Mouse (Mus musculus): ENCODE measurements around the gene Vipr2. TPM values are rescaled to one million over a fixed set of nuclear protein-coding genes. Genes with fewer than 3 reads are reported as not detected.

Vipr2 gene
- polyA plus RNA-seq, 1 experiment from 2014 or later = 5.3 TPM

- Histone ChIP-seq H3K9me3 (ENCODE audit: control insufficient read depth, low read length) (no peaks in the 10 kb centered on the region), H3K27me3 (replicated peaks; ENCODE audit: control insufficient read depth, insufficient read depth, low read length) (no peaks in the 10 kb centered on the region), H3K4me2 (ENCODE audit: low read length) (no peak overlapping the region), H3K4me3 (ENCODE audit: low read depth, low read length) (no peak overlapping the region), H3K27ac (ENCODE audit: low read depth) (no peak overlapping the region), H3K36me3 (ENCODE audit: control insufficient read depth, insufficient read depth, low read length) (no peaks in the 10 kb centered on the region), H3K4me1 (replicated peaks; ENCODE audit: control insufficient read depth, insufficient read depth, low read length) (no peaks in the 10 kb centered on the region), H3K9ac (ENCODE audit: low read length) (no peak overlapping the region)
- ATAC-seq (replicated peaks; ENCODE audit: low FRiP score, low TSS enrichment, low read depth) = no peak
- 78% methylated on average over 7 of the region's 7 CpGs for WGBS
- no peak for DNase-seq (ENCODE audit: low spot score)
These were observed 61.0 kb downstream of the Vipr2 start for GRCm38 (mm10) chr12:116138322-116139205.

DNA sequence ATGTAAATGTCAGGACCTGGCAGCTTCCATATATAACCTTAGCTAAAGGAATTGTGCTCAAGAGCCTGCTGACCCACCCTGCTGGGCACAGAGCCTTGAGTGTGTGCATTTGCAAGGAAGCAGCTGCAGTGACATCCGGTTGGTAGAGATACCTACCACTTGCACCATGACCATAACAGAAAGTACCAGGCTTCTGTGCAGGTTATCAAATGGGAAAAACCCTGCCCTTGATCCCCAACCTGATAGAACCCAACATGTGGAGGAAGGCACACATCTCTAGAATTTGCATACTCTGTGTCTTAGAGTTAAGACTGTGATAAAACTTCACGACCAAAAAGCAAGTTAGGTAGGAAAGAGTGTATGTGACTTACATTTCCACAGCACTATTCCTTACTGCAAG lies 63.1 kb downstream of the Vipr2 start:
- Histone ChIP-seq H3K9ac (ENCODE audit: low read length) (no peak overlapping the region), H3K27me3 (replicated peaks; ENCODE audit: control insufficient read depth, insufficient read depth, low read length) (no peaks in the 10 kb centered on the region), H3K4me3 (ENCODE audit: low read depth, low read length) (no peak overlapping the region), H3K9me3 (ENCODE audit: control insufficient read depth, low read length) (no peaks in the 10 kb centered on the region), H3K36me3 (ENCODE audit: control insufficient read depth, insufficient read depth, low read length) (no peaks in the 10 kb centered on the region), H3K4me1 (replicated peaks; ENCODE audit: control insufficient read depth, insufficient read depth, low read length) (no peaks in the 10 kb centered on the region), H3K4me2 (ENCODE audit: low read length) (no peak overlapping the region), H3K27ac (ENCODE audit: low read depth) (no peak overlapping the region)
- WGBS = 82% methylated on average over 2 of the region's 2 CpGs
- DNase-seq (ENCODE audit: low spot score) (no peak), ATAC-seq (replicated peaks; ENCODE audit: low FRiP score, low TSS enrichment, low read depth) (no peak)

DNA sequence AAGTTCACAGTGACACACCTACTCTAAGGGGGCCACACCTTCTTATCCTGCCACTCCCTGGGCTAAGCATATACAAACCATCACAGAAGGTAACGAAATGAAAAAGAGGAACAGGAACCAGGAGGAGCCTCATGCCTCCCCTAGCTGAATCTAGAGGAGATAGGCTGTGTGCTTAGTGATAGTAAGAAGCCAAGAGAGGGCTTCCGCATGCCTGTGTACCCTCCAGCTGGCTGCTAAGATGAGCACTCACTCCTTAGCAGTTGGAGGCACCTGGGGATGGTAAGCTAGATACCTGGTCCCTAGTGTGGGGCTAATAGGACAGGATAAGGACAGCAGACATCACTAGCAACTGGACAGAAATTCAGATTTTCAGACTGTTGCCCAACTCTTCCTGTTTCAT lies 64.3 kb downstream of the Vipr2 start:
- ATAC-seq (replicated peaks; ENCODE audit: low FRiP score, low TSS enrichment, low read depth) = no peak
- Histone ChIP-seq H3K27ac (ENCODE audit: low read depth) (no peak overlapping the region), H3K4me2 (ENCODE audit: low read length) (no peak overlapping the region), H3K9ac (ENCODE audit: low read length) (no peak overlapping the region), H3K36me3 (ENCODE audit: control insufficient read depth, insufficient read depth, low read length) (no peaks in the 10 kb centered on the region), H3K4me1 (replicated peaks; ENCODE audit: control insufficient read depth, insufficient read depth, low read length) (no peaks in the 10 kb centered on the region), H3K4me3 (ENCODE audit: low read depth, low read length) (no peak overlapping the region), H3K9me3 (ENCODE audit: control insufficient read depth, low read length) (no peaks in the 10 kb centered on the region), H3K27me3 (replicated peaks; ENCODE audit: control insufficient read depth, insufficient read depth, low read length) (no peaks in the 10 kb centered on the region)
- 88% methylated on average over 2 of the region's 2 CpGs for WGBS
- no peak for DNase-seq (ENCODE audit: low spot score)

- 79% methylated on average over 3 of the region's 3 CpGs for WGBS
- ATAC-seq (replicated peaks; ENCODE audit: low FRiP score, low TSS enrichment, low read depth) = no peak
- no peak overlapping the region for H3K4me2 ChIP-seq (ENCODE audit: low read length)
- no peak overlapping the region for H3K9ac ChIP-seq (ENCODE audit: low read length)
- H3K4me1 ChIP-seq (replicated peaks; ENCODE audit: control insufficient read depth, insufficient read depth, low read length) = no peaks in the 10 kb centered on the region
- DNase-seq (ENCODE audit: low spot score) = no peak
- H3K27ac ChIP-seq (ENCODE audit: low read depth) = no peak overlapping the region
- H3K27me3 ChIP-seq (replicated peaks; ENCODE audit: control insufficient read depth, insufficient read depth, low read length) = no peaks in the 10 kb centered on the region
- no peaks in the 10 kb centered on the region for H3K9me3 ChIP-seq (ENCODE audit: control insufficient read depth, low read length)
- no peak overlapping the region for H3K4me3 ChIP-seq (ENCODE audit: low read depth, low read length)
- H3K36me3 ChIP-seq (ENCODE audit: control insufficient read depth, insufficient read depth, low read length) = no peaks in the 10 kb centered on the region
These were observed 64.9 kb downstream of the Vipr2 start for GRCm38 (mm10) chr12:116142464-116142863.

- no peak for DNase-seq (ENCODE audit: low spot score)
- H3K27ac ChIP-seq (ENCODE audit: low read depth) = no peak overlapping the region
- H3K4me2 ChIP-seq (ENCODE audit: low read length) = no peak overlapping the region
- H3K4me3 ChIP-seq (ENCODE audit: low read depth, low read length) = no peak overlapping the region
- ATAC-seq (replicated peaks; ENCODE audit: low FRiP score, low TSS enrichment, low read depth) = no peak
- H3K9ac ChIP-seq (ENCODE audit: low read length) = no peak overlapping the region
- no peaks in the 10 kb centered on the region for H3K9me3 ChIP-seq (ENCODE audit: control insufficient read depth, low read length)
- H3K4me1 ChIP-seq (replicated peaks; ENCODE audit: control insufficient read depth, insufficient read depth, low read length) = no peaks in the 10 kb centered on the region
- H3K36me3 ChIP-seq (ENCODE audit: control insufficient read depth, insufficient read depth, low read length) = no peaks in the 10 kb centered on the region
- WGBS = 57% methylated on average over 5 of the region's 5 CpGs
- no peaks in the 10 kb centered on the region for H3K27me3 ChIP-seq (replicated peaks; ENCODE audit: control insufficient read depth, insufficient read depth, low read length)
These were observed 67.7 kb downstream of the Vipr2 start for GRCm38 (mm10) chr12:116145246-116145645.

GRCm38 (mm10) chr12:116145686-116146085 lies 68.2 kb downstream of the Vipr2 start:
- Histone ChIP-seq H3K27me3 (replicated peaks; ENCODE audit: control insufficient read depth, insufficient read depth, low read length) (no peaks in the 10 kb centered on the region), H3K4me2 (ENCODE audit: low read length) (no peak overlapping the region), H3K4me1 (replicated peaks; ENCODE audit: control insufficient read depth, insufficient read depth, low read length) (no peaks in the 10 kb centered on the region), H3K4me3 (ENCODE audit: low read depth, low read length) (no peak overlapping the region), H3K36me3 (ENCODE audit: control insufficient read depth, insufficient read depth, low read length) (no peaks in the 10 kb centered on the region), H3K27ac (ENCODE audit: low read depth) (no peak overlapping the region), H3K9ac (ENCODE audit: low read length) (no peak overlapping the region), H3K9me3 (ENCODE audit: control insufficient read depth, low read length) (no peaks in the 10 kb centered on the region)
- DNase-seq (ENCODE audit: low spot score) (no peak), ATAC-seq (replicated peaks; ENCODE audit: low FRiP score, low TSS enrichment, low read depth) (no peak)
- 93% methylated on average over 1 of the region's 1 CpGs for WGBS

GRCm38 (mm10) chr12:116146996-116147634 lies 69.6 kb downstream of the Vipr2 start:
- ATAC-seq (replicated peaks; ENCODE audit: low FRiP score, low TSS enrichment, low read depth) (no peak), DNase-seq (ENCODE audit: low spot score) (no peak)
- H3K9ac ChIP-seq (ENCODE audit: low read length) = no peak overlapping the region
- H3K36me3 ChIP-seq (ENCODE audit: control insufficient read depth, insufficient read depth, low read length) = no peaks in the 10 kb centered on the region
- 59% methylated on average over 8 of the region's 8 CpGs for WGBS
- no peak overlapping the region for H3K4me2 ChIP-seq (ENCODE audit: low read length)
- H3K27me3 ChIP-seq (replicated peaks; ENCODE audit: control insufficient read depth, insufficient read depth, low read length) = no peaks in the 10 kb centered on the region
- no peaks in the 10 kb centered on the region for H3K4me1 ChIP-seq (replicated peaks; ENCODE audit: control insufficient read depth, insufficient read depth, low read length)
- no peak overlapping the region for H3K4me3 ChIP-seq (ENCODE audit: low read depth, low read length)
- H3K9me3 ChIP-seq (ENCODE audit: control insufficient read depth, low read length) = no peaks in the 10 kb centered on the region
- no peak overlapping the region for H3K27ac ChIP-seq (ENCODE audit: low read depth)

DNA sequence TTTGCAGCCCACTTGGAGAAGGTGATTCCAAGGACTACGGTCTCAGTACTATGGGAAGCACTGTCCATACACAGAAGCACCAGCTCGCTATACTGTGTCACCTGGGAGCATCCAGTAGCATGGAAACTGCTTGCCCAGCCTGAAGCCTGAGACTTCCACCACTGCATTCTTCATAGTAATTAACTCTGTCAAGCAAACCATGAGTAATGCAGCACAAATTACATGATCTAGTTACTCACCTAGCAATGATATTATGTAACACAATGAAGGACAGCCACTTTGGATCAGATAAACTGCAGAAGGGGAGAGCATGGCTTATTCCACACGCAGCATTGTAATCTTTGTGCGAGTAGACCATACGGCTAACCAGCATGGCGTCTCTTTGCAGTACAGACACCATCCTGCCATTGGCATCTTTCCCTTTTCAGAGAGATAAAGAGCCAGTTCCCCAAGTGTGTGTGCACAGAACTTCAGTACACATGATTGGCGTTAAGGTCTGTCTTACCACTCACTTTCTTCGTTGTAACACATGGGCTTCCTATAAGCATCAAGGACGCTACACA lies 75.4 kb downstream of the Vipr2 start:
- Histone ChIP-seq H3K4me1 (replicated peaks; ENCODE audit: control insufficient read depth, insufficient read depth, low read length) (no peaks in the 10 kb centered on the region), H3K9ac (ENCODE audit: low read length) (no peak overlapping the region), H3K27ac (ENCODE audit: low read depth) (no peak overlapping the region), H3K9me3 (ENCODE audit: control insufficient read depth, low read length) (no peaks in the 10 kb centered on the region), H3K27me3 (replicated peaks; ENCODE audit: control insufficient read depth, insufficient read depth, low read length) (no peaks in the 10 kb centered on the region), H3K4me3 (ENCODE audit: low read depth, low read length) (no peak overlapping the region), H3K4me2 (ENCODE audit: low read length) (no peak overlapping the region), H3K36me3 (ENCODE audit: control insufficient read depth, insufficient read depth, low read length) (no peaks in the 10 kb centered on the region)
- 88% methylated on average over 9 of the region's 9 CpGs for WGBS
- ATAC-seq (replicated peaks; ENCODE audit: low FRiP score, low TSS enrichment, low read depth) (no peak), DNase-seq (ENCODE audit: low spot score) (no peak)

Measured in intestine, embryonic 14.5 days (tissue).